Mouse (Mus musculus): ENCODE results near the gene Gna14.

Gna14 gene

DNA sequence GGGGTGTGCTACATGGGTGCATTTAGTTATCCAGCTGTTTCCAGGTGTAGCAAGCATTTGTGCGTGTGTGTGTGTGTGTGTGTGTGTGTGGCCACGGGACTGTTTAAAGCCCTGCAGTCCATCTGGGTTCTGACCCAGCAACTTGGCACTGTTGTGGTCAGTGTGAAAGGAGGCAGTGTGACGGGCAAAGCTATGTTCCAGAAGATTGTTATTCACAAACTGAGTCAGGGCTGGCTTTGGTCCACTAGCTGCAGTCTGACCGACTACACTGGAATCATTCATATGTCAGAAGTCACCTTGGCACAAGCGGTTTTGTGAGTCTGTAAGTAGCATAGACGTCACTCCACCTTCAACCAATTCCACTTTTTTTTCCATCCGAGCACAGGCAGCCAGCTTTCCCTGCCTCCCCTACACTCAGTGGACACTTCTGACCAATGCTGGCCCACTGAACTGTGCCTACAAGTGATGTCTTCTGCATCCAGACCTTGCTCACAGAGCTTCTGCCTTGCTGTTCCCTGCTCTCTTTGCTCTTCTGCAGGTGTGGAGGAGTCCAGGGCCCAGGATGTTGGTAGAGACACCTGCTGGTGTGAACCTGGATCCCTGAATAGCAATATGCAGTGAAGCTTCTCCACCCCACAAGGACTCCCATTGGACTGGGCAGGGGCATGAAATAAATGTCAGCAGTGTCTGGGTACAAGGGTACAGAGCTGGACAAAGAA is 157.9 kb downstream of the Gna14 start:
- no peak for DNase-seq (ENCODE audit: low spot score in 2 of 2)

DNA sequence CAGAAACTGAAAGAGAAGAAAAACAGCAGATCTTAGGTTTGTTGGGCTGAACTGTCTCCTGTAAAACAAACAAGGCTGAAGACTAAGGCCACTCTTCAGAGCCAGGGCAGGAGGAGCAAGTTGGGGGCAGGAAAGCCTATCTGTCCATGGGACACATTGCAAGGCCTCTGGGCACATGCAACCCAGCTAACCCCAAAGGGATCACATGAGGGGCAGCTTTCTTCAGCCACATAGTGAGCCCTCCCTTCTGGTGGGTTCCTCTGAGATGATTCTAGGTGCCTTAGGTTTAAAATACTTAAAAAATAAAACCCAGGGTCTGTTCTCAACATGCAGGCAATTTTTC is 158.4 kb downstream of the Gna14 start:
- DNase-seq (ENCODE audit: low spot score in 2 of 2) = no peak

DNA sequence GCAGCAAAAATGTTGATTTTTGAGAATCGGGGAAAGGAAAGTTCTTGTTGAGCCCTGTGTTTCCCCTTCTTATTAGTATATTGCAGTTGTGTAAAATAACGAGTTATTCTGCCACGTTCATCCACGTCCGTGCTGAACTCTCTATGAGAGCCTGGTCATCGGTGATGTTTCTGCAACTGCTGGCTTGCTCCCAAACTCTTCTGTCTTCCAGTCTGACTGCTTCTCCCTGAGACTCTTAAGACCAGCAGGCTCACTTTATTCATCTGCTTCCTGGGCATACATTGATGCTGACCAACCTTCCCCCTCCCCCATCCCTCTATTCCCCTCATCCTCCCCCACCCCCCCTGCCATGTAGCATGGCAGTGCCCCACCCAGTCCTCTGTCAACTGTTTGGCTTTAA is 161.7 kb downstream of the Gna14 start:
- DNase-seq (ENCODE audit: low spot score in 2 of 2) = no peak

DNA sequence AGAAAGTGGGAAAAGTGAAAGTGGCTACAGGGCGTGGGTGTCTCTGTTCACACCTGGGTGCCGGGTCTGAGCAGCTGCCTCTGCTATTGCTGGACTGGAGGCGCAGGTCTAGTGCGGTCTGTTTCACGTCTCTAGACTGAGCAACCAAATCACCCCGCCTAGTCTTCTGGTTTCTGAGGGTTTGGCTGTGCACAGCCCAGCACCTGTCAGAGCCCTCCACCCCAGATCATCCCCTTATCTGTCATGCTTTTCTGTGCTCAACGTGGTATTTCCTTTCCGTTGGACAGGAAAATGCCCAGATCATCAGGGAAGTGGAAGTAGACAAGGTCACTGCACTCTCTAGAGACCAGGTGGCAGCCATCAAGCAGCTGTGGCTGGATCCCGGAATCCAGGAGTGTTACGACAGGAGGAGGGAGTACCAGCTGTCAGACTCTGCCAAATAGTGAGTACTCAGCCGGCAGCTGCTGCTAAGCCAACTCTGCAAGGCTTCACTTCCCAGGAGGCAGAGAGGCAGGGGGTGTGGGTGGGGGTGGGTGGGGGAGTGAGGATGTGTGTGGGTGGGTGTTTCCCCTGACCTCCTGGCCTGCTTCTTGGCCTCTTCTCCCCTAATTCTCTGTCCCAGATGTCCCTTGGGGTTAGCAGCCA is 163.2 kb downstream of the Gna14 start:
- no peak for DNase-seq (ENCODE audit: low spot score in 2 of 2)

DNA sequence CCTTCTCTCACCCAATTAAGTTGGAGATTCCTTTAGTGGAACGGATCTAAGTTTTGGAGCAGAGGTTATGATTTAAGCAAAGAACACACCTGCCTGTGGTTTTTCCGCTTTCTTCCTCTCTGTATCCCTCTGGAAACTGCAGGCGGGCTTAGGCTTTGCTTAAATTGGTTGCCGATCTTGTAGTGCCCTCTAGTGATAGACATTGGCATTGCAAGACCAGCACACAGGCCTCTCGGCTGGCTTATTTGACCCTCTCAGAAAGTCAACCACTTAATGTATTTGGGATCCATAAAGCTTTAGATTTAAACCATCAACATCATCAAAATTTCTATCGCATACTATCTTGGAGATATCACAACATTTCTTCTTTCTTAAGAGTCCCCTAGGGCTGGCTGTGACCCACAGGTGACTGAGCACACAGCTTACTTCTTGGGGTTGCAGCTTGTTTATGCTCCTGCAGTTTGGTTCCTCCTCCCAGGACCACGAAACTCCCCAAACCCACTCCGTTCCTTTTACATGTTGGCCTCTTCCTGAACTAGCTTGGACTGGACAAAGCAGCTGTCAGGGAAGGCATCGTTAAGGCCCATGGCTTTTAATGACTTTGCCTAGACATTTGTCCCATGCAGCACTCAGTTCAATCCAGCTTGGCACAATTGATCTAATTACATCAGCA is 163.9 kb downstream of the Gna14 start:
- peak; percentile 46 to 63 for DNase-seq (ENCODE audit: low spot score in 2 of 2)

DNA sequence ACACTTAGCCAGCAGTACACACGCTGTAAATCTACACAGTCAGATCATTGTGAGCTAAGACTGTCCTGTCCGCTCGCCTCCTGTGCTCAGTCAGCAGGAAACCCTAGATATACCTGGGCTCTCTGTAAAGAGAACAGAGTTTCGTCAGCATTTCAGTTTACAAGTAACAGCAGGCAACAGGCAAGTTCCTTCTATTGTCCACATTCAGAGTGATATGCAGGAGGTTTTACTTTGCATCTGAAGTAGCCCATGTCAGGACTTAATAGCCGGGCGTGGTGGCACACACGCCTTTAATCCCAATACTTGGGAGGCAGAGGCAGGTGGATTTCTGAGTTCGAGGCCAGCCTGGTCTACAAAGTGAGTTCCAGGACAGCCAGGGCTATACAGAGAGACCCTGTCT is 166.5 kb downstream of the Gna14 start:
- DNase-seq (ENCODE audit: low spot score in 2 of 2) = no peak

DNA sequence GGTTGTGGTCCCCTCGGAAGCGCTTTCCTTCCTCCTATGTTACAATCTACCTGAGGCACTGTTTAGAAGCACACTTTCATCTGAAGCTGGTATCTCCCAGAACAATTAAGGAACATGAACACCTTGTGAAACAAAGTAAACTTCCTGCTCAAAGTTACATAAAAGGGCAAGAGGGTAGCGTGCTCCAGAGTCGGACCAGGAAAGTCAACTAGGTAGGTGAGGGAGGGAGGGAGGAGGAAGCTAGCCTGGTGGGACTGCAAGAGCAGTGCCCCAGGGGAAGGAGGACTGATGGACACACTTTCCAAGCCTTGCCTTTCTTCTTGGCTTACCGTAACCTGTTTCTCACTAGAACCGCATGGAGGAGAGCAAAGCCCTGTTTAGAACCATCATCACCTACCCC is 172.1 kb downstream of the Gna14 start:
- no peak for DNase-seq (ENCODE audit: low spot score in 2 of 2)

DNA sequence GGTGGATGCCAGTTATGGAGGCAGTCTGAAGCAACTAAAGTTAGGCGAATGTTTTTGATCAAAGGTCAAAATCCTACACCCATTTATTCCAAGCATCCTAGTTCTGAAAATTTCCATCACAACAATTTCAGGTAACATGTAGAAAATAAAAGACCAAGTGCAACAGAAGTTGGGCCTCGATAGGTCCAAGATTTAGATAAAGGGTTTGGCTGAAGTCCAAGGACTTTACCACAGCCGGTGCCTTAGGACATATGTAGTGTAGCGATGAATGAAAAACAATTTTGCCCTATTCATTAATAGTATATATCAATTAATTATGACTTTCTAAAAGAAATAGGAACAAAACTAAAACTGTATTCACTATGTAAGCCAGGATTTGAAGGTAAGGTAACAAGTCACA is 187.6 kb downstream of the Gna14 start:
- no peak for DNase-seq (ENCODE audit: low spot score in 2 of 2)

DNA sequence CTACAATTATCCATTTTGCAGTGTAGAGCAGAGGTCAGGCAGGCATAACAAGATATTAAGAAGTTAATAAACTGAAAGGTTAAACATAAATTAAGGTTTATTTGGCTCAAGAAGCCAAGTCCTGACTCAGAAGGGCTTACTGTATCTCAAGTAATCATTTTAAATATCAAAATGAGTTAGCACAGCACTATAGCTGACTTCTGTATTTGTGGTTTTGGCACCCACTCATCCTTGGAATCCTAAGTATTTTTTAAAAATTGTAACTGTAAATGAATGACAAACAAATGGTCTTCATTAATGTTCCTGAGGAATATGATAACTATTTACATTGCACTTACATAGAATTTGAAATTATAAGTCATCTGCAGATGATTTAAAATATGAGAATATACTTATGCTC is 189.4 kb downstream of the Gna14 start:
- no peak for DNase-seq (ENCODE audit: low spot score in 2 of 2)

DNA sequence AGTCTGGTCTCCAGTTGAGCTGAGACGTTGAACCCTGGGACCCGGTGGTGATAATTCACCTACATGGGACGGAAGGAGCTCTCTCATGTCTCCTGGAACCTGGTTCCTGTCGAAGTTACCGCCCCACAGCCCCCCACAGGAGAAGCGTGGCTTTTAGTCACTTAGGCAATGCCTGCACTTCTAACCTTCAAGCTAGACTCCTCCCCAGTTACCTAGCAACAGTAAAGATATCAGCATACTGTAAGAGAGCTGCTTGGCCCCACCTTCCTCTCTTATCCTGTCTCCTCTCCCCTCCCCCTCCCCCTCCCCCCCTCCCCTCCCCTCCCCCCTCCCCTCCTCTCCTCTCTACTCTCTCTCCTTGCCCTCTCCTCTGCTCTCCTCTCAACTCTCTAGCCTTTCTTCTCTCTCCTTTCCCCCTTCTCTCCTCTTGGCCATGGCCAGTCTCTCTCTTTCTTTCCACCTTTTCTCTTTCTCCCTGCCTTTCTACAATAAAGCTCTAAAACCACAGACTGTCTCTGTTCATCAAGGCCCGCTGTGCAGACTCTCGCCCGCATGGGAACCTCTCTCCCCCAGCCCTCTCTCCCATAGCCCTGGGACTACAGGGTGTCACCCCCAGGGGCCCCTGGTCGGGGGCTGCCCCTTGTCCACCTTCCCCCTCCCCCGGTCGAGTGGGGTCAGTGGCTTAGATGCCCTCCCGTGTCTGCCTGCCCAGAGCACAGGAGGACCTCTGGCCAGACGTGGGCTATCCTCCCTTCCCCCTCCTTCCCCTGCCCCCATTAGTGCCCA is 190.2 kb downstream of the Gna14 start:
- no peak for DNase-seq (ENCODE audit: low spot score in 2 of 2)
